Comparison of ENCODE assay signal across 10 mouse cellular contexts in the genomic region with DNA sequence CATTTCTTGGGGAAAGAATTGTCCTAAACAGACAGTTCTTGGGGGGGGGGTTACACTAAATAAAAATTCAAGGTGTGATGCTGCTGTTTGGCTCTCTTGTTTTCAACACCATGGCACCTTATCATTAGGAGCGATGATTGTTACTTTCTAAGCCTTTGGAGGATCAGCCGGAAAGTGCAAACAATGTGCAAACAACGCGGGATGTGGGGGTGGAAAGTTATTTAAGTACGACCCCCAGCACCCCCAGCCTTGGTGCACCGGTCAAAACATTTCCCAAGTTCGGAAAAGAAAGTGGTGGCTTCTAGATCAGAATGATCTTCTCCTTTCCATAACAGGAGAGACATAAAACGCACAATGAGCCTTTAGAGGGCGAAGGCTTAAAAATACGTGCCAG. TPM values are rescaled to one million over a fixed set of nuclear protein-coding genes. Genes with fewer than 3 reads are reported as not detected.
DNase-seq lines count a peak whose midpoint lies in the region; ATAC-seq lines count a peak whose summit lies in the region.
"Had no signal": no experiment of that assay in that cellular context is flagged by ENCODE, and none has a peak within 500 bp of the region (broad histone marks: within the 10 kb centered on the region; RNA-seq: fewer than 3 reads in every experiment).

No protein-coding gene starts in this region.

- H3K4me2 ChIP-seq in heart, embryonic 13.5 days, result peak overlapping the region; percentile 80
- H3K4me2 ChIP-seq in hindbrain, embryonic 11.5 days (replicated peaks; ENCODE audit: low read depth, low read length), result peak overlapping the region; percentile 70
- peak overlapping the region; percentile 81 for H3K4me2 ChIP-seq in midbrain, embryonic 11.5 days

- H3K4me3 ChIP-seq in heart, embryonic 13.5 days, result peak overlapping the region; percentile 86
- peak overlapping the region; percentile 70 for H3K4me3 ChIP-seq in brown adipose tissue, adult 24 weeks (ENCODE audit: insufficient read depth, low read depth, low read length)
- H3K4me3 ChIP-seq in hindbrain, embryonic 11.5 days (ENCODE audit: low read depth, low read length), result peak overlapping the region; percentile 88
- H3K4me3 ChIP-seq in midbrain, embryonic 11.5 days (ENCODE audit: low read depth, low read length), result peak overlapping the region; percentile 93

- H3K36me3 ChIP-seq in heart, embryonic 13.5 days, result no peaks in the 10 kb centered on the region
- no peaks in the 10 kb centered on the region for H3K36me3 ChIP-seq in hindbrain, embryonic 11.5 days (ENCODE audit: control insufficient read depth, insufficient read depth, low read length)
- no peaks in the 10 kb centered on the region for H3K36me3 ChIP-seq in midbrain, embryonic 11.5 days (ENCODE audit: control insufficient read depth, insufficient read depth, low read length)
- H3K36me3 ChIP-seq: G1E had no signal

- H3K27me3 ChIP-seq in heart, embryonic 13.5 days (replicated peaks), result no peaks in the 10 kb centered on the region
- H3K27me3 ChIP-seq in hindbrain, embryonic 11.5 days (ENCODE audit: control insufficient read depth, insufficient read depth, low read length), result no peaks in the 10 kb centered on the region
- no peaks in the 10 kb centered on the region for H3K27me3 ChIP-seq in midbrain, embryonic 11.5 days (ENCODE audit: control insufficient read depth, insufficient read depth, low read length)

- peaks cover 23% of the 10 kb centered on the region for H3K4me1 ChIP-seq in heart, embryonic 13.5 days
- H3K4me1 ChIP-seq in brown adipose tissue, adult 24 weeks (ENCODE audit: control insufficient read depth, insufficient read depth, insufficient read length, low read length), result peaks cover 4% of the 10 kb centered on the region; the same call in 1 of the 2 replicates
- H3K4me1 ChIP-seq in hindbrain, embryonic 11.5 days (replicated peaks; ENCODE audit: control insufficient read depth, insufficient read depth, low read length), result no peaks in the 10 kb centered on the region
- peaks cover 11% of the 10 kb centered on the region for H3K4me1 ChIP-seq in midbrain, embryonic 11.5 days (ENCODE audit: control insufficient read depth, insufficient read depth, low read length)

- WGBS in heart, embryonic 13.5 days, result 1% methylated on average over 10 of the region's 10 CpGs
- WGBS in hindbrain, embryonic 11.5 days, result under 1% methylated on average over 10 of the region's 10 CpGs
- WGBS in midbrain, embryonic 11.5 days, result under 1% methylated on average over 10 of the region's 10 CpGs

- no peak for DNase-seq in heart, adult 8-10 months (ENCODE audit: low spot score)
- no peak for DNase-seq in hindbrain, embryonic 11.5 days (ENCODE audit: low spot score)
- DNase-seq in midbrain, embryonic 11.5 days (ENCODE audit: low spot score, missing footprints), result no peak
- no peak for DNase-seq in thymus, postnatal 14 days
- no peak for DNase-seq in thymus, adult 18-20 months
- DNase-seq in cerebellum, adult 11 months, result no peak
- DNase-seq: right cerebral cortex, postnatal 14 days had no signal

- ATAC-seq in heart, embryonic 13.5 days (ENCODE audit: extremely low read depth, insufficient number of reproducible peaks, low FRiP score, low TSS enrichment), result no peak
- no peak for ATAC-seq in hindbrain, embryonic 11.5 days (ENCODE audit: low FRiP score)
- no peak for ATAC-seq in midbrain, embryonic 11.5 days (ENCODE audit: low FRiP score)

- H3K9ac ChIP-seq in heart, embryonic 13.5 days, result peak overlapping the region; percentile 95
- peak overlapping the region; percentile 97 for H3K9ac ChIP-seq in hindbrain, embryonic 11.5 days (ENCODE audit: low read depth, low read length)
- H3K9ac ChIP-seq in midbrain, embryonic 11.5 days (ENCODE audit: low read length), result peak overlapping the region; percentile 95

- peak overlapping the region; percentile 93 for H3K27ac ChIP-seq in heart, embryonic 13.5 days (replicated peaks)
- no peak overlapping the region for H3K27ac ChIP-seq in brown adipose tissue, adult 24 weeks (replicated peaks; ENCODE audit: low read depth, low read length)
- H3K27ac ChIP-seq in hindbrain, embryonic 11.5 days (ENCODE audit: low read depth, low read length), result peak overlapping the region; percentile 97
- H3K27ac ChIP-seq in midbrain, embryonic 11.5 days (ENCODE audit: low read depth, low read length), result peak overlapping the region; percentile 98

- H3K9me3 ChIP-seq in heart, embryonic 13.5 days, result no peaks in the 10 kb centered on the region
- no peaks in the 10 kb centered on the region for H3K9me3 ChIP-seq in hindbrain, embryonic 11.5 days (ENCODE audit: control insufficient read depth, low read length)
- no peaks in the 10 kb centered on the region for H3K9me3 ChIP-seq in midbrain, embryonic 11.5 days (ENCODE audit: control insufficient read depth, low read length)

RNA-seq across cellular contexts. Expression of a gene that starts 1.8 kb away (rescaled TPM):
- 3.1 TPM in 2 replicates for polyA plus RNA-seq in heart, embryonic 13.5 days (2015; fragmentation: Nextera tagmentation; extraction: Ambion mirVana)
- 1 to 10 TPM; 4.4 to 7.8 (median 6.4) TPM for total RNA-seq in heart, adult 8-10 months (2022)
- polyA plus RNA-seq in brown adipose tissue, adult 24 weeks (2012; ENCODE audit: insufficient read depth, insufficient read length, missing spikeins), result 0.50 and 2.1 TPM in 2 replicates
- polyA plus RNA-seq in hindbrain, embryonic 11.5 days (2014; fragmentation: Nextera tagmentation; extraction: Ambion mirVana), result 22.8 and 34.8 TPM in 2 replicates
- 18.7 and 20.2 TPM in 2 replicates for polyA plus RNA-seq in midbrain, embryonic 11.5 days (2014; fragmentation: Nextera tagmentation; extraction: Ambion mirVana)
- polyA plus RNA-seq: G1E had no signal
